Mouse (Mus musculus) spleen, adult 2 months (tissue): ENCODE measurements around the gene Tnip1.

Source experiments
- CTCF ChIP-seq: fragments of 200-500 bp; IDR thresholded peaks from 2 replicates; pipeline ENCODE4 v1.5.1; 2011; ENCODE audit warnings: mild to moderate bottlenecking, inconsistent platforms; ENCODE audit not compliant: insufficient read depth, insufficient read length, insufficient replicate concordance; ENCODE audit errors: extremely low read depth
- POLR2A ChIP-seq: fragments of 200-500 bp; IDR thresholded peaks from 2 replicates; pipeline ENCODE4 v1.6.1; 2011; ENCODE audit warnings: low read depth, low read length, inconsistent platforms

DNA sequence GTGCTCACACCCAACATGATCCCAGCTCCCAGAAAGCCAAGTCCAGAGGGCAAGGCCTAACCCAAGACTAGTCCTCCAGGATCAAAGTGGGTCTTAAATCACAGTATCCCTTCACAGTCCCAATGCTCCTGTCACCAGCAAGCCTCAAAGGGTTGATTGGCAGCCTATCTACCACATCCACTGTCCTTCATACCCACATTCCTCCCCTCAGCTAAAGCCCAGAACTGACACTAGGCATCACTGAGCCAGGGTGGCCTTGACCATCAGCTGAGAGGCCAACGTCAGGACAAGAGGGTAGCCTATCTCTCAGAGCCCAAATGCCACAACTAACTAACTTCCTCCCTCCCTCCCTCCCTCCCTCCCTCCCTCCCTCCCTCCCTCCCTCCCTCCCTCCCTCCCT lies 13.0 kb downstream of the Tnip1 start:
- TF ChIP-seq CTCF: no peak
- no peak for TF ChIP-seq POLR2A
